Mouse (Mus musculus) embryonic facial prominence, embryonic 11.5 days (tissue): ENCODE measurements around the gene Map3k12. TPM values are rescaled to one million over a fixed set of nuclear protein-coding genes. Genes with fewer than 3 reads are reported as not detected.

ENCODE experiments used
- ATAC-seq: fragments of 200-750 bp; cut with Nextera tagmentation; replicated peaks from 2 replicates; pipeline ENCODE4 v1.8.0; 2017; ENCODE audit warnings: low read depth; ENCODE audit not compliant: insufficient number of reproducible peaks, low FRiP score, low TSS enrichment
- DNase-seq: peaks from one replicate; pipeline ENCODE4 v3.0.0-alpha.2; 2015; ENCODE audit warnings: low spot score
- H3K27ac ChIP-seq: fragments of 300-500 bp; sonication (generic); replicated peaks from 2 replicates; pipeline ENCODE4 v1.5.1; 2014; ENCODE audit warnings: mild to moderate bottlenecking, low read depth, low read length, control low read depth
- H3K27me3 ChIP-seq: fragments of 300-500 bp; sonication (generic); 2 replicates; pipeline ENCODE4 v1.6.1; 2014; ENCODE audit warnings: mild to moderate bottlenecking, low read length, moderate library complexity, mixed read lengths; ENCODE audit not compliant: control insufficient read depth, insufficient read depth
- H3K36me3 ChIP-seq: fragments of 300-500 bp; sonication (generic); replicated peaks from 2 replicates; pipeline ENCODE4 v1.6.1; 2014; ENCODE audit warnings: low read depth, mild to moderate bottlenecking, low read length, moderate library complexity, mixed read lengths; ENCODE audit not compliant: control insufficient read depth, insufficient read depth
- H3K4me1 ChIP-seq: fragments of 300-500 bp; sonication (generic); 2 replicates; pipeline ENCODE4 v1.6.1; 2014; ENCODE audit warnings: low read length, mixed read lengths; ENCODE audit not compliant: control insufficient read depth, insufficient read depth
- H3K4me2 ChIP-seq: fragments of 300-500 bp; sonication (generic); 2 replicates; pipeline ENCODE4 v1.6.1; 2014; ENCODE audit warnings: low read depth, mild to moderate bottlenecking, control low read depth, low read length, moderate library complexity
- H3K4me3 ChIP-seq: fragments of 300-500 bp; sonication (generic); 2 replicates; pipeline ENCODE4 v1.5.1; 2014; ENCODE audit warnings: low read depth, low read length, control low read depth
- H3K9ac ChIP-seq: fragments of 300-500 bp; sonication (generic); replicated peaks from 2 replicates; pipeline ENCODE4 v1.6.1; 2014; ENCODE audit warnings: mild to moderate bottlenecking, control low read depth, low read length
- H3K9me3 ChIP-seq: fragments of 300-500 bp; sonication (generic); replicated peaks from 2 replicates; pipeline ENCODE4 v1.6.1; 2016; ENCODE audit warnings: mild to moderate bottlenecking, low read length, inconsistent platforms, mixed read lengths; ENCODE audit not compliant: control insufficient read depth
- WGBS: fragments of 180-500 bp; shearing (Covaris S2); extraction: QIAGEN DNeasy Blood & Tissue Kit; methylation state at CpG from one replicate; pipeline ENCODE4 v1.1.7; 2014; 5-methylcytosine and 5-hydroxymethylcytosine counted together
- polyA plus RNA-seq: library from polyadenylated mRNA; unstranded; fragments of >200 nt; fragmentation: Nextera tagmentation; extraction: Ambion mirVana; gene quantifications from 2 replicates; pipeline ENCODE4 v1.2.1, GENCODE M21; 2014

Gene Map3k12
- polyA plus RNA-seq, 1 experiment from 2014 or later: 13.4 TPM

- no peaks in the 10 kb centered on the region for H3K4me1 ChIP-seq
- ATAC-seq (no peak), DNase-seq (no peak)
- H3K36me3 ChIP-seq: no peaks in the 10 kb centered on the region
- no peak overlapping the region for H3K27ac ChIP-seq
- H3K9ac ChIP-seq: no peak overlapping the region
- H3K27me3 ChIP-seq: no peaks in the 10 kb centered on the region
- WGBS: 86% methylated on average over 3 of the region's 3 CpGs
- no peak overlapping the region for H3K4me2 ChIP-seq
- H3K4me3 ChIP-seq: no peak overlapping the region
- H3K9me3 ChIP-seq: no peaks in the 10 kb centered on the region
Observed at GRCm38 (mm10) chr15:102546677-102547427, 30.0 kb upstream of the Map3k12 start.

DNA sequence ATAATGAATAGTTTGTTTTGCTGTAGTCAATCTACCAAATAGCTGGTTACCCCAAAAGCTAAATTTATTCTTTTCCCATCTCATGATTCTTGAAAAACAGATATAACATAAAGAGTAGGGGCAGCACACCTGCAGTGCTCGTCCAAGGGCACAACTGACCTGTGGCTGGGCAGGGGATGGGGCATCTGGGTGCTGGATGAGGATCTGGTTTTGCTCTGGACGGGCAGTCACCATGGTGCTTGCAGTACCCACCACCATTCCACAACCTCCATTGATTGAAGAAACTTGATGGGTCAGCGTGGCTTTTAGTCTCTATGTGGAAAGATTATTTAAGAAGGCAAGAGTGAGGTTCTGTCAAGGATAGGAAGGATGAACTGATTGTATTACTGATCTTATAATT lies 29.4 kb upstream of the Map3k12 start:
- DNase-seq (no peak), ATAC-seq (no peak)
- Histone ChIP-seq H3K27me3 (no peaks in the 10 kb centered on the region), H3K4me1 (no peaks in the 10 kb centered on the region), H3K36me3 (no peaks in the 10 kb centered on the region), H3K9ac (no peak overlapping the region), H3K9me3 (no peaks in the 10 kb centered on the region), H3K4me3 (no peak overlapping the region), H3K4me2 (no peak overlapping the region), H3K27ac (no peak overlapping the region)
- 93% methylated on average over 3 of the region's 3 CpGs for WGBS

DNA sequence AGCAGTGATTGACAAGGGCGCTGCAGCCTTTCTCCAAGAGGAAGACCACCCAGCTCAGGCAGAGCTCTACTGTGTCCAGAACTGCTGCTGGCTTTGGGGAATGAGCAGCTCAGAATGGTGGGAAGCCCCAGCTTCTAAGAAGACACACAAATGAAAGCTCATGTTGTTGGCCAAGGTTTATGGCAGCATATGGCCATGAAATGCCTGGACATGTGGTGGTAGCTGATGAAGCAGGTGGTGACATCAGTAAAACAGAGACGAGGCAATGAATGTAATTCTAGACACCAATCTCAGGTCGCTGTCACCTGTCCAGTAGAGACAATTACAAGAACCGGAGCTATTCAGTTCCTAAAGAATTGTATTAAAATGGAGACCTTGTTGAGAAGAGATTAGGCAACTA lies 27.9 kb upstream of the Map3k12 start:
- no peaks in the 10 kb centered on the region for H3K9me3 ChIP-seq
- no peak overlapping the region for H3K4me3 ChIP-seq
- ATAC-seq (no peak), DNase-seq (no peak)
- H3K27me3 ChIP-seq: no peaks in the 10 kb centered on the region
- H3K27ac ChIP-seq: no peak overlapping the region
- 91% methylated on average over 4 of the region's 4 CpGs for WGBS
- H3K4me2 ChIP-seq: no peak overlapping the region
- no peaks in the 10 kb centered on the region for H3K36me3 ChIP-seq
- no peak overlapping the region for H3K9ac ChIP-seq
- H3K4me1 ChIP-seq: no peaks in the 10 kb centered on the region

DNA sequence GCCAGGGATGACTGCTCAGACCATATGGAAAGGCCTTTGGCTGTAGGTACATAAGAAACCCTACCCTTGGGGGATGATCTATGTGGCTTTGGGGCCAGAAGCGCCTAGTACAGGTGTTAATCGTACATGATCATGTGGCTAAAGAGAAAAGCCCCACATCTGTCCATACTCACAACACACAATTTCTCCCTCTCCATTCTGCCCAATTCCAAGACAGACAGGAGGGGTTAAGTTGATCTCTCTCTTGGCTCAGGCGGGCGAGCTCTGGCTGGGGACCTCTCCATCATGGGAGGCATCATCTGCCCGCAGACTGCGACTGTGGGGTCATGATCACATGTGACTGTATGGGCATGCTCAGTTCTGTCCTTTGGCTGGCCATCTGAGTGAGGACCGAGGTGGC lies 17.1 kb upstream of the Map3k12 start:
- no peak overlapping the region for H3K27ac ChIP-seq
- DNase-seq: no peak
- no peak overlapping the region for H3K4me3 ChIP-seq
- H3K36me3 ChIP-seq: no peaks in the 10 kb centered on the region; the same call in 1 of the 2 replicates
- no peak for ATAC-seq
- 93% methylated on average over 7 of the region's 7 CpGs for WGBS
- no peak overlapping the region for H3K4me2 ChIP-seq
- H3K4me1 ChIP-seq: no peaks in the 10 kb centered on the region
- H3K9me3 ChIP-seq: no peaks in the 10 kb centered on the region
- H3K9ac ChIP-seq: no peak overlapping the region
- H3K27me3 ChIP-seq: no peaks in the 10 kb centered on the region

DNA sequence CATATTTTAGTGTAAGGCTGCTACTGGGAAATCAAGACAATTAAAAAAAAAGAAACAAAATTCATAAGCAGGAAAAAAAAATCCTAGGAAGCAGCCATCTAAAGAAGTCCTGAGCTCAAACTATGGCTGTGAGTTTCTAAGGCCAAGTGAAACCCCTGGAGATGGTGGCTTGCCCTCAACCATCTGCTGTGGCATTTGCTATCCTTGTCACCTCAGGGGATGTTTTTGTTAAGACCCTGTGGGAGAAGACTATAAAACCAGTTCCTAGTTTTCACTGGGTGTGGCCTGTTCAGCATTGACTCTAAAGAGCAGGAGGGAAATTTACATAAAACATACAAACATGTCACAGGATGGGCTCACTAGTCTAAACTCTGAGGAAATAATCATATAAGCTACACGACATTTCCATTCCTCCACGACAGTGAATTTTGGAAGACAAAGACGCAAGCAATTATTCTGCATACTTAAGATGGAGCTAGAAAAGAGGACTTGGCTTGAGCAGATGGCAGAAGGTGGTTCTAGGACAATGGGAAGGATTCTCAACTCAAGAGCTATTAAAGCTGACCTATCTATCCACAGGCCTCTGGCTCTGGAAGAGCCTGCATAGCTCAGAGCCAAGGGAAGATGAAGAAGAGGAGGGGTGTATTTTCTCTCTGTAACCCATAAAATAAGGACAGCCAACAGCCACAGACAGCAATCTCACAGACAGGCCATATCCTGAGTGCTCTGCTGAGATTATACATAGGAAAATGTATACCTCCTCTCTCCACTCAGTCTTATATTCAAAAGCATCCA lies 15.4 kb upstream of the Map3k12 start:
- H3K4me2 ChIP-seq: no peak overlapping the region
- H3K9ac ChIP-seq: no peak overlapping the region
- H3K9me3 ChIP-seq: no peaks in the 10 kb centered on the region
- peaks cover 2% of the 10 kb centered on the region; the same call in 1 of the 2 replicates for H3K36me3 ChIP-seq
- DNase-seq (no peak), ATAC-seq (no peak)
- H3K27ac ChIP-seq: no peak overlapping the region
- 86% methylated on average over 3 of the region's 3 CpGs for WGBS
- no peaks in the 10 kb centered on the region for H3K4me1 ChIP-seq
- no peak overlapping the region for H3K4me3 ChIP-seq
- no peaks in the 10 kb centered on the region for H3K27me3 ChIP-seq

DNA sequence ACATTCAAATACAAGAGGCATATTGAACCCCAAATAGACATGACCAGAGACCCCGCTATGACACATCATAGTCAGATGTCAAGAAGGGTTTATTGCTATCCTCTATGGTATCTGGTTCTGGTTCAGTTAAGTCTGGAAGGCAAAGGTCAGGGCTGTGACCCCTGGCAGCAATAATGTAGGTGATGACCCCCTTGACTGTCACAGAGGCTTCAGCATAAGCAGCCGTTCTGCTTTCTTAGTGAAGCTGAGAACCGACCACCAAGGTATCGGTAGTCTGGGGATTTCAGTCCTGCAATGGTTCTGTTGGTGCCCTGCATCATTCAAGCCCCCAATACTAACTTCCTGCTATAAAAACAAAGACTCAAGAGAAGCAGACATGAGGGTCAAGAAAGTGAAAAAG lies 14.7 kb upstream of the Map3k12 start:
- H3K27ac ChIP-seq: no peak overlapping the region
- H3K9me3 ChIP-seq: no peaks in the 10 kb centered on the region
- H3K36me3 ChIP-seq: peaks cover 2% of the 10 kb centered on the region; the same call in 1 of the 2 replicates
- no peak overlapping the region for H3K4me3 ChIP-seq
- 88% methylated on average over 4 of the region's 4 CpGs for WGBS
- no peaks in the 10 kb centered on the region for H3K4me1 ChIP-seq
- H3K9ac ChIP-seq: no peak overlapping the region
- H3K4me2 ChIP-seq: no peak overlapping the region
- no peaks in the 10 kb centered on the region for H3K27me3 ChIP-seq
- no peak for ATAC-seq
- DNase-seq: no peak

DNA sequence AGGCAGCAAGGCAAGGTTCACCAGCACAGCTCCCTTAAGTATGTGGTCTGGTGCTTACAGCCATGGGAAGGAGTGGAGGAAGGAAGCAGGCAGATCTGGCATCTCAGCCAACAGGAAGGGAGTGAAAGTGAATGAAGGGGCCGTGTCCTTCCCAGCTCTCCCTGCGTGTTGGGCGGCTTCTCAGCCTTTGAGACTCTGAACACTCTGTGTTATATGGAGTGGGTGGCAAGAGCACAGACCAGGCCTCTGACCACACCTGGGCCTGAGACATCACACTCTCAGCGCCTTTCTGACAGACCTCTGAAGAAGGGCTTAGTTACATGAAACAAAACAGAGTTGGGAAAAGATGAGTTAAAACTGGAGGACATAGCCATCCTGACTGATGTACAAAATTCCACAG lies 13.7 kb upstream of the Map3k12 start:
- Histone ChIP-seq H3K27ac (no peak overlapping the region), H3K4me2 (no peak overlapping the region), H3K4me3 (no peak overlapping the region), H3K27me3 (no peaks in the 10 kb centered on the region), H3K9ac (no peak overlapping the region), H3K36me3 (peaks cover 2% of the 10 kb centered on the region; the same call in 1 of the 2 replicates), H3K9me3 (no peaks in the 10 kb centered on the region), H3K4me1 (no peaks in the 10 kb centered on the region)
- 79% methylated on average over 4 of the region's 4 CpGs for WGBS
- no peak for DNase-seq
- no peak for ATAC-seq

DNA sequence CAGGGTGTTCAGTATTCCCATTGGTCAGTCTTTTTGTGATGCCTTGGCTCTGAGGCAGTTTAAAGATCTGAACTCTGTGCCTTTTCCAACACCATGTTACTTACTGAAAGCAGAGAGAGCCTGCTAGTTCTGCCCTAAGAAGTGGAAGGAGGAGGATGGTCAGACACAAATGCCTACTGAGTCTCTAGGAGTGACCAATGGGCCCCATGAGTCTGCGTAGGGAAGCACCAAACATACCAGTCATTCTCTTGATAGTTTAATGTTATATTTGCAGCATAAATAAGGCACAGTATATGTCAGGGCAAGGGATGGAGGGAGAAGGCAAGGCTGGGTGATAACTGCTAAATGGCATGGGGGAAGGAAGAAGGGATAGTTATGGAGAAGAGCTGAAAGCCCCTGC lies 11.5 kb upstream of the Map3k12 start:
- ATAC-seq (no peak), DNase-seq (no peak)
- Histone ChIP-seq H3K9me3 (no peaks in the 10 kb centered on the region), H3K36me3 (peaks cover 2% of the 10 kb centered on the region; the same call in 1 of the 2 replicates), H3K27ac (no peak overlapping the region), H3K4me1 (no peaks in the 10 kb centered on the region), H3K9ac (no peak overlapping the region), H3K4me3 (no peak overlapping the region), H3K27me3 (no peaks in the 10 kb centered on the region), H3K4me2 (no peak overlapping the region)
- WGBS: 89% methylated on average over 1 of the region's 1 CpGs
